Mouse (Mus musculus): ENCODE results near the gene Bicdl2. TPM values are rescaled to one million over a fixed set of nuclear protein-coding genes. Genes with fewer than 3 reads are reported as not detected.

Bicdl2 gene
- 0.35 TPM for total RNA-seq (2023)

GRCm38 (mm10) chr17:23660117-23660875 lies at the start of gene Bicdl2:
Gene Bicdl2 (plus strand): TSS chr17:23660506.

GRCm38 (mm10) chr17:23644613-23645495 lies 15.5 kb upstream of the Bicdl2 start, which contains the start of gene Mmp25:
Gene Mmp25 (minus strand): TSS chr17:23645277.

DNA sequence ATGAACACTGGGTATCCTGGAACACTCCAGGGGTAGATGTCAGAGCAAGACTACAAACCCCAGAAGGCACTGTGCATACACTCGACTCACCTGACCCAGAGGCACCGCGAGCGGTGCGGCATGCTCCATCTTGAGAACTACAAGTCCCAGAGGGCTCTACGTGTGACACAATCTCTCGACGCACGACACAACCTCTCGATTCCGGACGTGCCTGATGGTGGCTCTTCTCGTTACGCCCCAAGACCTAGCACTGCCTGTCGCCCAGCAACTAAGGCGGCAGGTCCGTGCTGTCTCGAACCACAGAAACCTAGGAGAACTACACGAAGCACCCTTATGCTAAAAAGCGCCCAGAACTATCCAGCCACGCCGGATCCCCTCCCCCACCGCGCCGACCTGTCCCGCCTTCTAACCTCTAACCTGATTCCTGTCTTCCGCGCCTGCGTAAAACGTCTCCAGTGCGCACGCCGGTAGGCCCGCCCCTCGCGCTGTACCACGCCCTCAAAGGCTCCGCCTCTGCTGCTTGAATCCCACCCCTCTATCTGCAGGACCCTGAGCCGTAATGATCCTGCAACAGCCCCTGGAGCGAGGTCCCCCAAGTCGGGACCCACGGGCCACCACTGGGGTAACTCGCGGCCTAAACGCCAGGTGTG lies 13.2 kb downstream of the Bicdl2 start, which contains the start of the genes Hcfc1r1 and Thoc6:
Hcfc1r1 (plus strand) TSS at position 173 of the 650 bp plus-strand sequence.
Thoc6 (minus strand) TSS at position 459 of the 650 bp plus-strand sequence.

GRCm38 (mm10) chr17:23677236-23677679 lies 17.0 kb downstream of the Bicdl2 start, which contains the start of gene Tnfrsf12a:
Gene Tnfrsf12a (minus strand): TSS chr17:23677468.

DNA sequence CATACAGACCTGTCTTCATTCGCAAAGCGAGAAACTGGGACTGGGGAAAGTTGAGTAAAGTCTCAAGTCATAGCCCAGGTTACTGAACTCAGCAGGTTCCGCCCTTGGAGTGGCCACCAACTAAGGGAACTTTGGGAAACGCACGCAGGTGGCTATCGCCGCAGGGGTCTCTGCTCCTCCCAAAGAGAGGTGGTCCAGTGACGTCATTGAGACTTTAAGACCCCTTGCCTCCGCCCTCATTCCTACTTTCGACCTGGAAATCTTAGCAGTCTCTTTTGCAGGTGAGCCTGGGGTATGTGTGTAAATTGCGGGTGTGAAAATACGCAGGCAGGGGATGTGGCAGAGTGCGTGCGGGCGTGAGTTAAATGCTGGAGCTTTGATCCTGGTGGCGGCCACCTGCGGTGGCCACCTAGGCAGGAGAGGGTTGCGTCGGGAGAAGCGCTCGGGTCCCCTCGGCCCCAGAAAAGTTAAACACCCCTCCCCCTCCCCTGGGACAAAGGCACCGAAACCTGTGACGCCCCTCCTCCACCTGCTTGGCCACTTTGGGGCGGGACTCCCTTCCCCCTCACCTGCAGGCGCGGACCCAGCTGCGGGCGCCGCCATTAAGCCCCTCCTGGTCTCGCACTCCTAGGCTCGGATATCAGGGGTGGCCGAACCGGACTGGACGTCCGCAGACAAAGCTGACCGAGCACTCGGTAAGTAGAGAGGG lies 19.0 kb downstream of the Bicdl2 start, which contains the start of gene Cldn6:
Cldn6 (plus strand) TSS at position 123 of the 709 bp plus-strand sequence.

GRCm38 (mm10) chr17:23683856-23684672 lies 23.8 kb downstream of the Bicdl2 start, which contains the start of gene Cldn9:
Gene Cldn9 (minus strand): TSS chr17:23684026.

Other genes with a start within 250 kb of the Bicdl2 start
- not detected for gene Vmn2r117, start 180.8 kb upstream of the Bicdl2 start, total RNA-seq (2023)
- gene Zfp213, start 96.3 kb upstream of the Bicdl2 start, total RNA-seq (2023): 7.6 TPM
- not detected for gene Zfp13, start 61.0 kb upstream of the Bicdl2 start, total RNA-seq (2023)
- not detected for gene Zscan10, start 59.6 kb upstream of the Bicdl2 start, total RNA-seq (2023)
- 0.38 TPM for gene Mmp25, start 15.2 kb upstream of the Bicdl2 start, total RNA-seq (2023)
- gene Hcfc1r1, start 13.1 kb downstream of the Bicdl2 start, total RNA-seq (2023): 42.8 TPM
- 22.1 TPM for gene Thoc6, start 13.4 kb downstream of the Bicdl2 start, total RNA-seq (2023)
- 71.7 TPM for gene Tnfrsf12a, start 17.0 kb downstream of the Bicdl2 start, total RNA-seq (2023)
- not detected for gene Cldn6, start 18.7 kb downstream of the Bicdl2 start, total RNA-seq (2023)
- not detected for gene Cldn9, start 23.5 kb downstream of the Bicdl2 start, total RNA-seq (2023)
- not detected for gene 1520401A03Rik, start 62.3 kb downstream of the Bicdl2 start, total RNA-seq (2023)
- 37.1 TPM for gene Pkmyt1, start 65.8 kb downstream of the Bicdl2 start, total RNA-seq (2023)
- 2.0 TPM for gene Paqr4, start 80.4 kb downstream of the Bicdl2 start, total RNA-seq (2023)
- 0.62 TPM for gene Kremen2, start 85.3 kb downstream of the Bicdl2 start, total RNA-seq (2023)
- gene Flywch1, start 111.1 kb downstream of the Bicdl2 start, total RNA-seq (2023): 18.9 TPM
- not detected for gene Flywch2, start 125.6 kb downstream of the Bicdl2 start, total RNA-seq (2023)
- 1,551 TPM for gene Srrm2, start 130.0 kb downstream of the Bicdl2 start, total RNA-seq (2023)
- 130 TPM for gene Elob, start 168.6 kb downstream of the Bicdl2 start, total RNA-seq (2023)
- not detected for gene Prss33, start 175.6 kb downstream of the Bicdl2 start, total RNA-seq (2023)
- gene Prss32, start 183.3 kb downstream of the Bicdl2 start, total RNA-seq (2023): not detected
- 0.91 TPM for gene Prss41, start 183.7 kb downstream of the Bicdl2 start, total RNA-seq (2023)
- not detected for gene Prss21, start 207.6 kb downstream of the Bicdl2 start, total RNA-seq (2023)
- gene Dcpp1, start 220.4 kb downstream of the Bicdl2 start, total RNA-seq (2023): not detected
- not detected for gene Dcpp2, start 220.4 kb downstream of the Bicdl2 start, total RNA-seq (2023)